Mouse (Mus musculus) thymus, adult 2 months (tissue): ENCODE measurements around the gene Ncmap. TPM values are rescaled to one million over a fixed set of nuclear protein-coding genes. Genes with fewer than 3 reads are reported as not detected.

ENCODE experiments used
- DNase-seq: peaks from one replicate; pipeline ENCODE4 v3.0.0; 2021
- H3K27ac ChIP-seq: fragments of 200-500 bp; 2 replicates; pipeline ENCODE4 v1.5.1; 2012; ENCODE audit warnings: low read length, control low read depth; ENCODE audit not compliant: control insufficient read depth, insufficient read depth
- H3K27me3 ChIP-seq: fragments of 200-500 bp; 2 replicates; pipeline ENCODE4 v1.6.1; 2012; ENCODE audit warnings: mild to moderate bottlenecking, low read length, moderate library complexity, mixed read lengths; ENCODE audit not compliant: control insufficient read depth, insufficient read depth
- H3K36me3 ChIP-seq: fragments of 200-500 bp; 2 replicates; pipeline ENCODE4 v1.6.1; 2012; ENCODE audit warnings: mild to moderate bottlenecking, low read length, moderate library complexity; ENCODE audit not compliant: control insufficient read depth, insufficient read depth
- H3K4me1 ChIP-seq: fragments of 200-500 bp; replicated peaks from 2 replicates; pipeline ENCODE4 v1.6.1; 2012; ENCODE audit warnings: low read length; ENCODE audit not compliant: control insufficient read depth, insufficient read depth
- H3K4me3 ChIP-seq: fragments of 200-500 bp; 2 replicates; pipeline ENCODE4 v1.5.1; 2012; ENCODE audit warnings: mild to moderate bottlenecking, low read length, control low read depth, moderate library complexity; ENCODE audit not compliant: control insufficient read depth, insufficient read depth
- CTCF ChIP-seq: fragments of 200-500 bp; IDR thresholded peaks from 2 replicates; pipeline ENCODE4 v1.5.1; 2012; ENCODE audit warnings: mild to moderate bottlenecking, control low read depth, low read length, moderate library complexity, borderline replicate concordance; ENCODE audit not compliant: control insufficient read depth, poor library complexity, insufficient read depth; ENCODE audit errors: extremely low read depth
- POLR2A ChIP-seq: fragments of 200-500 bp; IDR thresholded peaks from 2 replicates; pipeline ENCODE4 v1.6.1; 2012; ENCODE audit warnings: mild to moderate bottlenecking, low read length, control low read depth, moderate library complexity; ENCODE audit not compliant: control insufficient read depth, poor library complexity, insufficient read depth; ENCODE audit errors: extremely low read depth
- WGBS: fragments of 180-500 bp; shearing (Covaris S2); methylation state at CpG from one replicate; pipeline ENCODE4 v1.1.7; 2018; 5-methylcytosine and 5-hydroxymethylcytosine counted together
- polyA plus RNA-seq: library from polyadenylated mRNA; depleted of rRNA; stranded (reverse); fragments of >200 nt; gene quantifications from 2 replicates; pipeline ENCODE4 v1.2.3, GENCODE M21; 2012

Ncmap gene
- polyA plus RNA-seq, 1 experiment: 0.96 TPM

DNA sequence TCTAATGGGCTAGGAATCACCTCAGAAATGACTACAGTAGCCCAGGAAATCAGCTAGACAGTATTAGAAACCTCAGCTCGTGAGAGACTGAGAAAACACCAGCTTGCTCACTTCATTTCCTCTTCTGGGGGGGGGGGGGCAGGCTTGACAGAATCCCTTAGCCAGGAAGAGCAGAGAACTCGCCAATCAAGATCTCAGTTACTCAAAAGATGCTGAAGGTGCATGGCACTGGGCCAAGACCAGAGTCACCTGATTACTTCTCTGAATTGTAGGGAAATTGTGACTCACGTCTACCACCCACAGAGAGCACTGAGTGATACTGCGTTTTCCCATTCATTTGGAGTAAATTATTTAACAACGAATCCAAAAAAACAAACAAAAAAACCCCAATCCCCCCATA is 8.2 kb upstream of the Ncmap start:
- Histone ChIP-seq H3K27me3 (no peaks in the 10 kb centered on the region), H3K4me3 (no peak overlapping the region), H3K36me3 (no peaks in the 10 kb centered on the region), H3K27ac (peak overlapping the region; percentile 72), H3K4me1 (0 out of 2 replicates have a peak, but pooled peaks cover 10% of the 10 kb centered on the region)
- TF ChIP-seq POLR2A (no peak), CTCF (no peak)
- WGBS: 28% methylated on average over 5 of the region's 5 CpGs
- peak; percentile 29 for DNase-seq

GRCm38 (mm10) chr4:135404916-135405315 is 6.9 kb upstream of the Ncmap start:
- no peak for TF ChIP-seq CTCF
- no peak for TF ChIP-seq POLR2A
- no peaks in the 10 kb centered on the region for H3K27me3 ChIP-seq
- H3K36me3 ChIP-seq: no peaks in the 10 kb centered on the region
- 98% methylated on average over 2 of the region's 2 CpGs for WGBS
- no peak overlapping the region for H3K27ac ChIP-seq
- no peak for DNase-seq
- 0 out of 2 replicates have a peak, but pooled peaks cover 10% of the 10 kb centered on the region for H3K4me1 ChIP-seq
- no peak overlapping the region for H3K4me3 ChIP-seq

GRCm38 (mm10) chr4:135404048-135404447 is 6.0 kb upstream of the Ncmap start:
- no peaks in the 10 kb centered on the region for H3K27me3 ChIP-seq
- WGBS: 84% methylated on average over 10 of the region's 10 CpGs
- no peak for TF ChIP-seq CTCF
- no peak for TF ChIP-seq POLR2A
- DNase-seq: no peak
- no peak overlapping the region for H3K4me3 ChIP-seq
- no peaks in the 10 kb centered on the region for H3K36me3 ChIP-seq
- H3K27ac ChIP-seq: no peak overlapping the region
- 0 out of 2 replicates have a peak, but pooled peaks cover 10% of the 10 kb centered on the region for H3K4me1 ChIP-seq

DNA sequence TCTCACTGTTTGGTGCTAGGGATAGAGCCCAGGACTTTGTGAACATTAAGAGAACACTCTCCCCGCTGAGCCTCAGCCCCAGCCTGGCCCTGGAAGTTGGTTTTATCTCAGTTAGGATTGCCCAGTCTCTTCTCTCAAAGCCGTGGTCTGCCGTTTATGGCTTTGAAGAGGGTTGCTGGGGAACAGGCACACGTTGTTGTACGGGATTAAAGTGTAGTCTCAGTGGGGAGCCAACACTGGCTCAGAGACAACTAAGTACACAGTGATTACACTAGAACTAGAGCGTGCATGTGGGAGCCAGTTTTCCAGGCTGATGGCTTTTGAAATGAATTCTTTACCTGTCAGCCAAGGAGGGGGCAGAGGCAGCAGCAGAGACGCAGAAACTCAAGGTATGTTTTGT is 3.9 kb upstream of the Ncmap start:
- no peak overlapping the region for H3K4me3 ChIP-seq
- WGBS: 59% methylated on average over 7 of the region's 7 CpGs
- TF ChIP-seq CTCF: no peak
- no peak for TF ChIP-seq POLR2A
- H3K4me1 ChIP-seq: 0 out of 2 replicates have a peak, but pooled peaks cover 10% of the 10 kb centered on the region
- DNase-seq: no peak
- peaks cover 6% of the 10 kb centered on the region; the same call in 1 of the 2 replicates for H3K27me3 ChIP-seq
- no peaks in the 10 kb centered on the region for H3K36me3 ChIP-seq
- no peak overlapping the region for H3K27ac ChIP-seq

DNA sequence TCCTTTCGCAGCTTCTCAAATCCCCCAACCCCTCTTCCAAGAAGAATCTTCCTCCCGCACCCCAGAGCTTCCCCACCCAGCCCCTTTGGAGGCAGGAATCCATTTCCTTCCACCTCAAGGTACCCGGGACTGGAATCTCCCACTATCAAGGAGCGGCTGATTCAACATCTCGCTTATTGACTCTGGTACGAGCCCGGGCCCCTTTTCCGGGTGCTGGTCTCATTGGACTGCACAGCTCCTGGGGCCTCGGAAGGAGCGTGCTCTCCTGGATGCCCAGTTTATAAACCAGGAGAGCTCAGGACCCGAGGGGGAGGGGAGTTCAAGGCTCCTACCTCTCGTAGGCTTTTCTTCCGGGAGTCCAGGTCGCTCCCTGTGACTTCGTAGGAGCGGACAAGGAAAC is 476 bp downstream of the Ncmap start:
- no peak for DNase-seq
- H3K36me3 ChIP-seq: no peaks in the 10 kb centered on the region
- WGBS: 21% methylated on average over 16 of the region's 16 CpGs
- no peaks in the 10 kb centered on the region for H3K4me1 ChIP-seq
- H3K27ac ChIP-seq: no peak overlapping the region
- no peak for TF ChIP-seq CTCF
- no peak for TF ChIP-seq POLR2A
- H3K4me3 ChIP-seq: no peak overlapping the region
- H3K27me3 ChIP-seq: peaks cover 6% of the 10 kb centered on the region; the same call in 1 of the 2 replicates

- H3K36me3 ChIP-seq: no peaks in the 10 kb centered on the region
- no peak overlapping the region for H3K4me3 ChIP-seq
- no peaks in the 10 kb centered on the region for H3K4me1 ChIP-seq
- WGBS: 94% methylated on average over 5 of the region's 5 CpGs
- no peak overlapping the region for H3K27ac ChIP-seq
- H3K27me3 ChIP-seq: peaks cover 6% of the 10 kb centered on the region; the same call in 1 of the 2 replicates
- no peak for DNase-seq
- TF ChIP-seq CTCF: no peak
- no peak for TF ChIP-seq POLR2A
These were observed 1.7 kb downstream of the Ncmap start for GRCm38 (mm10) chr4:135396303-135396702.

DNA sequence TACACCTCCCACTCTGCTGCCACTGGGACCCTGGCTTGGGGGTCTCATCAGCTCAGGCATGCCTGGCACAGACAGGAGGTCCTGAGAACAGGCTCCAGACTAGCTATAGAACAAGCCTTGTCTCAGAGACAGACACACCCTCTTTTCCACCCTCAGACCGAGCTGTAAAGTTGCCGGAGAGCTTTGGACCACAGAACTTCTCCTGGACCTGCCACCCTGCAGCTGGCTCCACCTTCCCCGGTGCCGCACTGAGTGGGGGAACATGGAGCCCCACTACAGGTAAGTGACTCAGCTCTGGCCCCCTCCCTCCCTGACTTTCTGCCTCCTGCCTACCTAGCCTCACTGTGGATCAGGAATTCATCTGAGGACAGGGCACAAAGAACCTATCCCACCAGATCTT is 2.7 kb downstream of the Ncmap start:
- H3K27ac ChIP-seq: no peak overlapping the region
- H3K4me1 ChIP-seq: no peaks in the 10 kb centered on the region
- TF ChIP-seq CTCF (no peak), POLR2A (no peak)
- no peak for DNase-seq
- 95% methylated on average over 4 of the region's 4 CpGs for WGBS
- H3K4me3 ChIP-seq: no peak overlapping the region
- no peaks in the 10 kb centered on the region for H3K36me3 ChIP-seq
- H3K27me3 ChIP-seq: peaks cover 6% of the 10 kb centered on the region; the same call in 1 of the 2 replicates
